Mouse (Mus musculus) cerebellum, postnatal 36 days (tissue): ENCODE results near the gene Zfp64.

ENCODE experiments used
- DNase-seq, 2 experiments: peaks; one replicate each; pipeline ENCODE4 v3.0.0; 2021 to 2022; ENCODE audit warnings: mixed read lengths in 2 of 2

The Zfp64 gene

DNA sequence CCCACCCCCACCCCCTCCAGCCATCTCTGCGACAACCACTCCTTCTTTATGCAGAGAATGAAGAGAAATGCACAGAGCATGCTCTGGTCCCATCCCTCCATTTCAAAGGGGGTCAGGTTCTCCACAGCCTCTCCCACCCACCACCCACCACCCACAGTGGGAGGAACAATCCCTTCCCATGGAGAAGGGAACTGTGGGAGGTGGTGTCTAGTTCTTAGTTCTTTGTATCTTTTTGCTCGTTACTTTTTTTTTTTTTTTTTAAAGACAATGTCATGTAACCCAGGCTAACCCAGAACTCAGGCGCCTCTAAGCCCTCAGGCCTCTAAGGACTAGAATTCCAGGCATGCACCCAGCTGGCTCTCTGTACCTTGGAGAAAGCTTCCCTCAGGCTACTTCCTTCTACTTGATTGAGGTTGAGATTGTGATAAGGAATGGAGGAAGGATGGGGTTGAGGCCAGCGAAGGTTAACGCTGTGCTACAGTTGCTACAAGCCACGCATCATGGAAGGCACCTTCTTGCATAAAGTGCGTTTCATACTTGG lies 109.1 kb downstream of the Zfp64 start:
- no peak for DNase-seq
